Mouse (Mus musculus) layer of hippocampus, adult 9-11 months (tissue): ENCODE measurements around the gene Gtf3c5.

Experiments used
- DNase-seq: peaks from one replicate; pipeline ENCODE4 v3.0.0; 2022

The Gtf3c5 gene

DNA sequence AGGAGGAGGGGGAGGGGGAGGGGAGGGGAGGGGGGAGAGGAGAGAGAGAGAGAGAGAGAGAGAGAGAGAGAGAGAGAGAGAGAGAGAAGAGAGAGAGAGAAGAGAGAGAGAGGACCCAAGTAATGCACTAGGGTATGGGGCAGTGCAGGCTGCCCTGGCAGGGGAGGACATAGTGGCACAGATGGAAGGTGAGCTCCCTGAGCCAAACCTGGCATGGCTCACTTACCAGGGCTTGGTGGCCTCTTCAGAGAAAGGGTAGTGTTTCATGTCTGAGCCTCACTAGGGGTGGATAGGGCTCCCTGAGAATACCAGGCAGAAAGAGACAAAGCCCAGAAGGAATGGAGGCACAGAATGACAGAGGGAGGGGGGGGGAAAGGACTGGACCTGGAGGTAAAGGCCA, 19.7 kb downstream of the Gtf3c5 start:
- no peak for DNase-seq

- no peak for DNase-seq
These were observed 20.2 kb downstream of the Gtf3c5 start, which contains the start of gene Cel for GRCm38 (mm10) chr2:28563303-28563702. Cel (minus strand) TSS chr2:28563403.

- DNase-seq = no peak
These were observed 26.1 kb downstream of the Gtf3c5 start for GRCm38 (mm10) chr2:28557452-28557851.

DNA sequence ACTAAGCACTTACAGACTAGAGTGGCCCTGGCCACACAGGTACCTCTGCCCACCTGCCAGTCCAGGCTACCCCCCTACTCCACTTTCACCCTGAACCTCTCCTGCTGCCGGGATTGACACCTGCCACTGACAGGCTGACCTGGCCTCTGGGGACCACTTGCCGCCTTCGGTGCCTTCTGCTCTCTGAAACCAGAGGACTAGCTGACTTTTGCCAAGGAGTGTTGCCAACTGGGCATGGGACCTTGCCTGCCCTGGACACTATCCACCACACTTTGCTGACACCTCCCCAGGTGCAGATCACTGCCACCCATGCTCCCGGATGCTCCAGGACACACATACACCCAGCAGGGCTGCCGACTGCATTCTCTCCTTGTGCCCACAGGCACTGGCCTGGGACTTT, 31.2 kb downstream of the Gtf3c5 start:
- DNase-seq = no peak

GRCm38 (mm10) chr2:28549157-28549556, 34.4 kb downstream of the Gtf3c5 start:
- DNase-seq = no peak

GRCm38 (mm10) chr2:28547237-28548172, 36.0 kb downstream of the Gtf3c5 start:
- DNase-seq = peak; percentile 75

DNA sequence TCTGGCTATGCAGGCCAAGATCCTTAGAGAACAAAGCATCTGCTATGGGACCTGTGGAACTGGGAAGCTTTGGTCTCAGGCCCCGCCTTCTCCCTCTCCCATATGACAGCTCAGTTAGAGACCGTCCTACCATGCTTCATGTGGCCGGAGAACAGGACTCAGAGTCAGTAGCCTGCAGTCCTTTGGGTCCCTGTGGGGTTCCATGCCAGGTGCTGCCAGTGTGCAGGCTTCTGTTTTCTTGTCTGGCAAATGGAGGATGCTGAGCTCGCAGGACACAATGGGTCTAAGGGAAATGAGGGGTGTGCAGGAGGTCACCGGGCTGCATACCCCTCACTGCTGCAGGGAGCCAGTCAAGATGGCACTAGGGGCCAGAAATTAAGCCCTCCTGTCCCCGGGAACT, 37.0 kb downstream of the Gtf3c5 start:
- no peak for DNase-seq

GRCm38 (mm10) chr2:28545976-28546375, 37.6 kb downstream of the Gtf3c5 start:
- DNase-seq = no peak

GRCm38 (mm10) chr2:28543894-28544293, 39.7 kb downstream of the Gtf3c5 start:
- no peak for DNase-seq

DNA sequence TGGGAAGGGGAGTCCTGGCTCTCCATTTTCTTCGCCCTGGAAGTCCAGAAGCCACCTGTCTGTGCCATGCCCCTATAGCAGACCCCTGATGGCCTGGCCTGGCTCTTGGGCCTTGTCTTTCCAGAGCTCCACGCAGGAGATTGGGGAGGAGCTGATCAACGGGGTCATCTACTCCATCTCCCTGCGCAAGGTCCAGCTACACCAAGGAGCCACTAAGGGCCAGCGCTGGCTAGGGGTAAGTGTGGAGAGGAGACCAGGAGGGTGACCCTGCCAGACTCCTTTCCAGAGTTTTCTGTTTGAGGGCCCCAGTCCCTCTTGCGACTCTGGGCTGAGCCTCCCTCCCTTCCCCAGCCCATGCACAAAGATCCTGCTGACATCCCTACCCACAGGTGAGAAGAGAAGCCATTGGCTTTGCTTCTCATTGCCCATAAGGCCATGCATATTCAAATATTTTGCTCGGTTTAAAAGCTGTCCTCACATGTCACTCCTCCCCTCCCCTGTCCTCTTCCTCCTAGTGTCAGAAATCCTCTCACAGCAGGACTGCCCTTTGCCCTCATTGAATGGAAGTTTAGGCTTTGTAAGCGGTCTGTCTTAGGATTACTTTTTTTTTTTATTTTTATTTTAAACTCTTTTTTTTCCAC, 42.8 kb downstream of the Gtf3c5 start:
- no peak for DNase-seq

DNA sequence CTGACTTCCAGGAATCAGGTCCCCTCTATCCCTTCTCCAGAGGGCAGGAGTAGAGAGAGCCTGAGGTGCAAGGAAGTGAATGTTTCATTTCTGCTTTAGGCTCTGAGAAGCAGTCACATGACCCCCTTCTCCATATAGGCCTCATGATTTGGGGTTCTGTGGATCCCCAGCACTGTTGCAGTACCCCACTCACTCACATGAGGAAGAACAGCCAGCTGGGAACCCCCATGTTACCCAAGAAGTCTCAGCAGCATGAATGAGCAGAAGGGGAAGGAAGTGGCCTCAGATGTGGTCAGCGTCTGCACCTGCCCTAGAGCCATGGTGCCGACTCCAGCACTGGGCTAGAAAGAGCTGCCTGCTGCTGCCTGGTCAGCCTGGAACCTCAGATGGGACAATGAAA, 43.6 kb downstream of the Gtf3c5 start:
- DNase-seq = peak; percentile 72

DNA sequence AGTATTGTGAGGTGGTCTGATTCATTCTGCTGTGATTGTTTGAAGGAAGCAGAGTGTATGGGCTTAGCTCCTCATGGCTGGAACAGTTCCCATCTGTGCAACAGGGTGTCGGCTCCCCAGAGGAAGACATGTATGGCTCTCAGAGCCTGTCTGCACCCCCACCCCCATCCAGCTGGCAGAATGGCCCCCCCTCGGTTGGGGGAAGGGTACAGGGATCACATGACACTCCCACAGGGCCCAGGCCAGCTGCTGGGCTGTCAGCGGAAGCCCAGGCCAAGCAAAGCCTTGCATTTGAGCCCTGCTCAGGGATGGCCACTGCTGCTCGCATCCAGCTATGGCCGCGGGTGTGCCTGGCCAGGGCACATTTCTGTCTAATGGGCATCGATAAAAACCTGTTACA, 44.3 kb downstream of the Gtf3c5 start:
- peak; percentile 93 for DNase-seq

DNA sequence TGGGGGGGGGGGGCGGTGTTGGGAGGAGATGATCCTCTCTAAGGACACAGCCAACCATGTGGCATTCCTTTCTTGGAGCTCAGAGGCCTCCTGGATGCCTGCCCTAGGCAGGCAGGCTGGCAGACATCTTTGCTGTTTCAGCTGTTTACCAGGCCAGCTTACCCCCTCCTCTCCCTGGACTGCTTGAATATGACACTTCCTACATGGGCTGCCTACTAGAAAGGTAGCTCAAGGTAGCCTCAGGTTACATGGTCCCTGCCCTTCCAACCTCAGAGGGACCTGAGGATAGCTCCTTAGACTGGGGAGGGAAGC, 44.8 kb downstream of the Gtf3c5 start:
- DNase-seq = no peak

- DNase-seq = no peak
These were observed 45.3 kb downstream of the Gtf3c5 start for GRCm38 (mm10) chr2:28537995-28538816.

DNA sequence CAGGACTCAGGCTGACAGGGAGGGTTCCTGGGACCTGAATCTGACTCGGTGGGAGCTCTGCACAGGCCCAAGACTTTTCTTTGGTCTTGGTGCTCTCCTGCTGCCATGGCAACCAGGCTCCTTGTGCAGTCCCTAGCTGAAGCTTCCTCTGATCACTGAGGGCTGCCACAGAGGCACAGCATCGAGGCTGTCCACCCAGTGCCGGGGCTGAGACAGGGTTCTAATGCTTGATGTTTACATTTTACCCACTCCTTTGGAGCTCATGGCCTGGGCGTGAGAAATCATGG, 46.0 kb downstream of the Gtf3c5 start:
- no peak for DNase-seq

- DNase-seq = no peak
These were observed 46.6 kb downstream of the Gtf3c5 start for GRCm38 (mm10) chr2:28536766-28537633.

- no peak for DNase-seq
These were observed 47.4 kb downstream of the Gtf3c5 start for GRCm38 (mm10) chr2:28536166-28536565.

DNA sequence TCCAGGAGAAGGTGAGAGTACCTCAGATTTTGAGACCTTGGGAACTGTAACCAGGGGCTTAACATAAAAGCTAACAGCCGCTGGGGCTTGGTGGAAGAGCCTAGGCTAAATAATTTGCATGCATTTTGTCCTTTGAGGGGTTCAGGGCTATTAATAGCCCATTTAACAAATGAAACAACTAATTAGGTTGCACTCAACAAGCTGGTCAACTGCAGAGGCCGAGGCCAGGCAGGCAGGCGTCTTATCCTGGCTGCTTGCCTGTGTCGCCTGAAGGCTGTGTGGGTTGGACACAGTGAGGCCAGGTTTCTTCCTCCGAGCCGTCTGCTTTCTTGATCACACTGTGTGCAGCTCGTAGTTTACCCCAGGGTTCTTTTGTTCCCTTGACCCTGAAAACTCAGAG, 47.9 kb downstream of the Gtf3c5 start:
- peak; percentile 72 for DNase-seq

DNA sequence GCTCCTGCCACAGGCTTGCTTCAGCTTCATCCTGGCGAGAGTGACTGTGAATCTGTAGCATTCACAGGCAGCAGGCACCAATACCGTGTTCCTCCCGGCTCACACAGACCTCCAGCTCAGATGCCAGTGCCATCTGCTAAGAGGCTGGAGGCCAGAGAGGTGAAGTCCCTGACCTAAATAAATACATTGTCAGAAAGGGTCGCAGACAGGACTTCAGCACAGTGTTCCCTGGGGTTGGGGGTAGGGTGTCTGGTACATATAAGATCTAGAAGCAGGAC, 48.3 kb downstream of the Gtf3c5 start:
- DNase-seq = no peak

DNA sequence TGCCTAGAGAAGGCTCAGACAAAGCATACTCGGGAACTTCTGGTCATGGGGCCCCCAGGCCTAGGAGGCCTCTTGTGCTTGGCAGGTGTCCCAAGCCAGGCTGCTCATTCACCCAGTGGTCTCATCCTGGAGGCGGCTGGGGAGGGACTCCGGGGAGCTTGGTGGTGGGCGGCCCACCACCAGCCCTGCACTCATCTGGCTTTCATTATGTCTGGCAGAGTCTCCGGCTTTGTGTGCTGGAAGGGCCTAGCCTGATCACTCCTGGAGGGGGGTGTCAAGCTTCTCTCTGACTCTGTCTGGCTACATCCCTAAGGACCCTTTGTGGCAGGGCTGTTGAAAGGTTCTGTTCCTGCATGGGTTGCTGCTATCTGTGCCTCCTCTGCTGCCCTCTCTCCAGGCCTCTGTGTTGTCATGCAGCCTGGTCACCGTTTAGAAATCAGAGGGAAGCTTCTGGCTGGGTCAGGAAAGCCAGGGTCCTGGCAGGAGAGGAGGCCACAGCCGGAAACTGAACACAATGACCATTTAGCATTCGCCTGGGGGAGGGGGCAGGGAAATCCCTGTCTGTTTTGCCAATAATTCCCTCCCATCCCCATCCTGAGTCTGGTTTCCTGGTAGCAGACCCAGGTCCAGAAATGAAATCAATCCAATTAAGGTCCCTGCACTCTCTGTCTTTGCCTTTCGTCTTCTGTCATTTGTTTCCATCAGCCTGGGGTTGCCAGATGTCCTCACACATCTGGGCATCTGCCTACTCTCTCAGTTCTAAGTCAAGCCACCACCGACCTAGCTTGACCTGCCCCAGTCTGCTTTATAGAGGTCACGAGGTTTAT, 48.9 kb downstream of the Gtf3c5 start:
- DNase-seq = no peak

DNA sequence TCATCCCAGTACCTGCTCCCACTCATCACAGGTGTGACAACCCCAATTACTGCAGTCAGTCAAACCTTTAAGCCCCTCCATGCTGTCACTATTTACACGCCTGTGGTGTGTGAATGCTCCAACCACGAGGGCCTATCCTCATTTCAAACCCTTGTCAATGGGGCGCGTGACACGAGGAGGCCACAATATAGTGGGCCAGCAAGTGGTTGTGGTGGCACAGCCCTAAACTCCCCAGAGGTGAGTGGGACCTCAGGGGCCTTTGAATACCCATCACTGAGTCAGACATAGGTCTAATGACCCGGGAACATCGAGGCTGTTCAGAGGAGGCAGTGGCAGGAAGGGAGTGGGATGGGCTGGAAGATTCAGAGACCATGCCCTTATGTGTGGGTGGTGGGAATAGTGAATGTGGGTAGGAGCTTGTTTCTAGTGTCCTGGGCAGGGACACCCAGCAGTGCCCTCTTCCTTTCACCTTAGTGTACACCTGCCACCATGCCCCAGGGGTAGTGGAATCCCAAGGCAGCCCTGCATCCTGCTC, 49.6 kb downstream of the Gtf3c5 start:
- DNase-seq = no peak
